Mouse (Mus musculus) neural tube, embryonic 14.5 days (tissue): Measurements from ENCODE around the gene Uqcr11. TPM values are rescaled to one million over a fixed set of nuclear protein-coding genes. Genes with fewer than 3 reads are reported as not detected.

Experiments
- ATAC-seq: fragments of 200-750 bp; cut with Nextera tagmentation; 2 replicates; pipeline ENCODE4 v1.8.0; 2017; ENCODE audit warnings: low read depth, mild to moderate bottlenecking, moderate TSS enrichment, moderate library complexity
- H3K27ac ChIP-seq: fragments of 300-500 bp; sonication (generic); 2 replicates; pipeline ENCODE4 v1.5.1; 2014; ENCODE audit warnings: low read depth, mild to moderate bottlenecking, control low read depth, low read length, moderate library complexity, mixed read lengths
- H3K27me3 ChIP-seq: fragments of 300-500 bp; sonication (generic); 2 replicates; pipeline ENCODE4 v1.6.1; 2014; ENCODE audit warnings: low read length; ENCODE audit not compliant: control insufficient read depth, insufficient read depth
- H3K36me3 ChIP-seq: fragments of 300-500 bp; sonication (generic); 2 replicates; pipeline ENCODE4 v1.6.1; 2014; ENCODE audit warnings: low read length, mixed read lengths; ENCODE audit not compliant: control insufficient read depth, insufficient read depth
- H3K4me1 ChIP-seq: fragments of 300-500 bp; sonication (generic); 2 replicates; pipeline ENCODE4 v1.6.1; 2014; ENCODE audit warnings: low read length; ENCODE audit not compliant: control insufficient read depth, insufficient read depth
- H3K4me2 ChIP-seq: fragments of 300-500 bp; sonication (generic); 2 replicates; pipeline ENCODE4 v1.6.1; 2014; ENCODE audit warnings: mild to moderate bottlenecking, low read depth, low read length, control low read depth
- H3K4me3 ChIP-seq: fragments of 300-500 bp; sonication (generic); 2 replicates; pipeline ENCODE4 v1.5.1; 2014; ENCODE audit warnings: low read depth, low read length, control low read depth, mixed read lengths
- H3K9ac ChIP-seq: fragments of 300-500 bp; sonication (generic); replicated peaks from 2 replicates; pipeline ENCODE4 v1.6.1; 2014; ENCODE audit warnings: low read depth, mild to moderate bottlenecking, control low read depth, low read length, mixed read lengths
- H3K9me3 ChIP-seq: fragments of 300-500 bp; sonication (generic); 2 replicates; pipeline ENCODE4 v1.6.1; 2016; ENCODE audit warnings: low read length; ENCODE audit not compliant: control insufficient read depth
- WGBS: fragments of 180-500 bp; shearing (Covaris S2); extraction: QIAGEN DNeasy Blood & Tissue Kit; methylation state at CpG from one replicate; pipeline ENCODE4 v1.1.7; 2014; 5-methylcytosine and 5-hydroxymethylcytosine counted together
- polyA plus RNA-seq: library from polyadenylated mRNA; unstranded; fragments of >200 nt; fragmentation: Nextera tagmentation; extraction: Ambion mirVana; gene quantifications from 2 replicates; pipeline ENCODE4 v1.2.1, GENCODE M21; 2014

Gene Uqcr11
- polyA plus RNA-seq, 1 experiment from 2014 or later = 791 TPM

- no peak for ATAC-seq
- Histone ChIP-seq H3K27ac (peak overlapping the region; percentile 66), H3K9me3 (no peaks in the 10 kb centered on the region), H3K4me3 (no peak overlapping the region), H3K4me2 (no peak overlapping the region), H3K27me3 (no peaks in the 10 kb centered on the region), H3K4me1 (peaks cover 7% of the 10 kb centered on the region; the same call in 1 of the 2 replicates), H3K9ac (no peak overlapping the region), H3K36me3 (peaks cover 58% of the 10 kb centered on the region)
- 77% methylated on average over 9 of the region's 9 CpGs for WGBS
Observed at GRCm38 (mm10) chr10:80421651-80422472, 15.2 kb upstream of the Uqcr11 start.

DNA sequence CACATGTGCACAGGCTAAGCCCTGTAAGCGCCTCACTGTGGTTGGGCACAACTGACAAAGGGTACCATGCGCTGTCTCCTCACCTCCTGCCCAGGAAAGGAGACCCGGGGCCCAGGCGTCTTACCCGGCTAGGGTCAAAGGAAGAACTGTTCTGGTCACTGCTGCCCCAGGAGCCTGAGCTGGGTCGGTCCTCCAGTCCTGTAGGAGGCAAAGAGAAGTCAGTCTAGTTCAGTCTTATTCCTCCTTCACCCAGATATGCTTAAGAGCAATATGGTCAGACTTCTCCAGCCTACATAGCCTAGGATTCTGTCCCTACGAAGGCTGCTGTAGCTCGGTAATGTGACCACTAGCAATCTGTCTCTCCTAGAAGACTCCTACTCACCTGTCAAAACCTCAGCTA lies 14.6 kb upstream of the Uqcr11 start:
- H3K4me3 ChIP-seq = no peak overlapping the region
- no peaks in the 10 kb centered on the region for H3K9me3 ChIP-seq
- H3K27me3 ChIP-seq = no peaks in the 10 kb centered on the region
- ATAC-seq = no peak
- H3K27ac ChIP-seq = no peak overlapping the region
- no peak overlapping the region for H3K4me2 ChIP-seq
- H3K4me1 ChIP-seq = peaks cover 7% of the 10 kb centered on the region; the same call in 1 of the 2 replicates
- no peak overlapping the region for H3K9ac ChIP-seq
- WGBS = 95% methylated on average over 8 of the region's 8 CpGs
- peaks cover 53% of the 10 kb centered on the region for H3K36me3 ChIP-seq

GRCm38 (mm10) chr10:80420729-80421128 lies 14.1 kb upstream of the Uqcr11 start:
- H3K4me2 ChIP-seq = no peak overlapping the region
- no peak overlapping the region for H3K27ac ChIP-seq
- ATAC-seq = no peak
- H3K4me3 ChIP-seq = no peak overlapping the region
- H3K4me1 ChIP-seq = peaks cover 7% of the 10 kb centered on the region; the same call in 1 of the 2 replicates
- 95% methylated on average over 10 of the region's 10 CpGs for WGBS
- no peaks in the 10 kb centered on the region for H3K27me3 ChIP-seq
- H3K9me3 ChIP-seq = no peaks in the 10 kb centered on the region
- H3K9ac ChIP-seq = no peak overlapping the region
- peaks cover 56% of the 10 kb centered on the region for H3K36me3 ChIP-seq

- Histone ChIP-seq H3K4me1 (peaks cover 7% of the 10 kb centered on the region; the same call in 1 of the 2 replicates), H3K9me3 (no peaks in the 10 kb centered on the region), H3K4me3 (no peak overlapping the region), H3K9ac (no peak overlapping the region), H3K4me2 (no peak overlapping the region), H3K27me3 (no peaks in the 10 kb centered on the region), H3K27ac (no peak overlapping the region; the same call in 1 of the 2 replicates), H3K36me3 (peaks cover 58% of the 10 kb centered on the region)
- WGBS = 50% methylated on average over 8 of the region's 8 CpGs
- no peak for ATAC-seq
Observed at GRCm38 (mm10) chr10:80419419-80419818, 12.8 kb upstream of the Uqcr11 start.

- no peak overlapping the region for H3K9ac ChIP-seq
- no peak overlapping the region for H3K4me2 ChIP-seq
- no peak for ATAC-seq
- no peak overlapping the region for H3K4me3 ChIP-seq
- H3K27ac ChIP-seq = no peak overlapping the region
- no peaks in the 10 kb centered on the region for H3K27me3 ChIP-seq
- peaks cover 62% of the 10 kb centered on the region for H3K36me3 ChIP-seq
- peaks cover 7% of the 10 kb centered on the region; the same call in 1 of the 2 replicates for H3K4me1 ChIP-seq
- no peaks in the 10 kb centered on the region for H3K9me3 ChIP-seq
- WGBS = 43% methylated on average over 3 of the region's 3 CpGs
Observed at GRCm38 (mm10) chr10:80418311-80418710, 11.7 kb upstream of the Uqcr11 start.

GRCm38 (mm10) chr10:80417841-80418240 lies 11.2 kb upstream of the Uqcr11 start:
- ATAC-seq = no peak
- 74% methylated on average over 1 of the region's 1 CpGs for WGBS
- no peak overlapping the region for H3K4me2 ChIP-seq
- no peak overlapping the region for H3K4me3 ChIP-seq
- H3K4me1 ChIP-seq = peaks cover 7% of the 10 kb centered on the region; the same call in 1 of the 2 replicates
- H3K9ac ChIP-seq = no peak overlapping the region
- peaks cover 67% of the 10 kb centered on the region for H3K36me3 ChIP-seq
- H3K27ac ChIP-seq = no peak overlapping the region
- no peaks in the 10 kb centered on the region for H3K9me3 ChIP-seq
- no peaks in the 10 kb centered on the region for H3K27me3 ChIP-seq

DNA sequence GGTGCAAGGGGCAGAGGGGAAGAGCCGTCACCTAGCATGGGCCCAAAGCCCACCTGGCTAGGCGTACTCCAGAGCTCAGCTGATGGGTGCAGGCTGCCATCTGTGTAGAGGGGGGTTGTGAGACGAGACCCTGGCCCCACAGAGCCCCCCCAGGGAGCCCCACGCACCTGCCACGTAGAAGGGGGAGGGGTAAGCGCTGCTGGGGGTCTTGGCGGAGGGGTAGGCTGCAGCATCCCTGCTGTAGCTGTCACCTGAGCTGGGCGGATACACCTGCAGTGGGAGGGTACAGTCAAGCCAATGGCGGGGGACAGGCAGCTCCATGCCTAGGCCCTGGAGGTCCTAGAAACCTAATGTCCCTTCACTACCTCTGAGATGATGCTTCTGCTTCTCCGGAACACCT lies 10.7 kb upstream of the Uqcr11 start:
- Histone ChIP-seq H3K4me1 (peaks cover 7% of the 10 kb centered on the region; the same call in 1 of the 2 replicates), H3K4me3 (no peak overlapping the region), H3K9ac (no peak overlapping the region), H3K27me3 (no peaks in the 10 kb centered on the region), H3K9me3 (no peaks in the 10 kb centered on the region), H3K27ac (no peak overlapping the region), H3K36me3 (peaks cover 72% of the 10 kb centered on the region), H3K4me2 (no peak overlapping the region)
- ATAC-seq = no peak
- WGBS = 87% methylated on average over 10 of the region's 10 CpGs

- 95% methylated on average over 7 of the region's 7 CpGs for WGBS
- H3K27me3 ChIP-seq = no peaks in the 10 kb centered on the region
- H3K9me3 ChIP-seq = no peaks in the 10 kb centered on the region
- no peak overlapping the region for H3K27ac ChIP-seq
- no peak overlapping the region for H3K9ac ChIP-seq
- H3K4me1 ChIP-seq = no peaks in the 10 kb centered on the region; the same call in 1 of the 2 replicates
- H3K36me3 ChIP-seq = peaks cover 78% of the 10 kb centered on the region
- no peak for ATAC-seq
- H3K4me3 ChIP-seq = no peak overlapping the region
- no peak overlapping the region for H3K4me2 ChIP-seq
Observed at GRCm38 (mm10) chr10:80415566-80415965, 8.9 kb upstream of the Uqcr11 start.
